Mouse (Mus musculus) olfactory bulb, adult 2 months (tissue): ENCODE measurements around the gene Rrp8.

ENCODE experiments used
- CTCF ChIP-seq: fragments of 200-500 bp; IDR thresholded peaks from 2 replicates; pipeline ENCODE4 v1.5.1; 2012; ENCODE audit warnings: low read depth, mild to moderate bottlenecking, low read length, moderate library complexity; ENCODE audit not compliant: insufficient read depth
- POLR2A ChIP-seq: fragments of 200-500 bp; IDR thresholded peaks from 2 replicates; pipeline ENCODE4 v1.6.1; 2012; ENCODE audit warnings: mild to moderate bottlenecking, low read depth, low read length, moderate library complexity; ENCODE audit not compliant: insufficient read depth

GRCm38 (mm10) chr7:105741978-105742377, 4.8 kb upstream of the Rrp8 start:
- TF ChIP-seq CTCF (no peak), POLR2A (no peak)
